Mouse (Mus musculus) liver (tissue): ENCODE measurements around the gene Anks1b.

Source experiments
- DNase-seq: peaks from one replicate; pipeline ENCODE4 v3.0.0-alpha.2; 2020; ENCODE audit warnings: mixed read lengths

Anks1b gene

GRCm38 (mm10) chr10:90753106-90753505, 879.8 kb downstream of the Anks1b start:
- DNase-seq, result no peak

- no peak for DNase-seq
Measured at GRCm38 (mm10) chr10:90757773-90758172, 884.5 kb downstream of the Anks1b start.

GRCm38 (mm10) chr10:90759929-90760328, 886.6 kb downstream of the Anks1b start:
- DNase-seq, result no peak

GRCm38 (mm10) chr10:90766261-90766660, 893.0 kb downstream of the Anks1b start:
- DNase-seq, result no peak

GRCm38 (mm10) chr10:90770403-90770955, 897.2 kb downstream of the Anks1b start:
- DNase-seq, result no peak

- DNase-seq, result no peak
Measured at GRCm38 (mm10) chr10:90771046-90771445, 897.7 kb downstream of the Anks1b start.

GRCm38 (mm10) chr10:90771471-90772226, 898.3 kb downstream of the Anks1b start:
- DNase-seq, result no peak

GRCm38 (mm10) chr10:90779561-90780400, 906.5 kb downstream of the Anks1b start:
- DNase-seq, result no peak

- no peak for DNase-seq
Measured at GRCm38 (mm10) chr10:90784981-90785650, 911.8 kb downstream of the Anks1b start.

- no peak for DNase-seq
Measured at GRCm38 (mm10) chr10:90785680-90786079, 912.4 kb downstream of the Anks1b start.

GRCm38 (mm10) chr10:90803112-90803511, 929.8 kb downstream of the Anks1b start:
- DNase-seq, result no peak

GRCm38 (mm10) chr10:90804602-90805095, 931.3 kb downstream of the Anks1b start:
- DNase-seq, result no peak

- no peak for DNase-seq
Measured at GRCm38 (mm10) chr10:90808616-90809310, 935.5 kb downstream of the Anks1b start.

GRCm38 (mm10) chr10:90809911-90810590, 936.7 kb downstream of the Anks1b start:
- DNase-seq, result no peak

- DNase-seq, result no peak
Measured at GRCm38 (mm10) chr10:90811446-90811845, 938.1 kb downstream of the Anks1b start.

GRCm38 (mm10) chr10:90813326-90813725, 940.0 kb downstream of the Anks1b start:
- DNase-seq, result no peak

- DNase-seq, result no peak
Measured at GRCm38 (mm10) chr10:90814412-90814811, 941.1 kb downstream of the Anks1b start.

- no peak for DNase-seq
Measured at GRCm38 (mm10) chr10:90818246-90818937, 945.1 kb downstream of the Anks1b start.

- DNase-seq, result no peak
Measured at GRCm38 (mm10) chr10:90823438-90823837, 950.1 kb downstream of the Anks1b start.

GRCm38 (mm10) chr10:90824692-90825091, 951.4 kb downstream of the Anks1b start:
- no peak for DNase-seq

GRCm38 (mm10) chr10:90826939-90827338, 953.6 kb downstream of the Anks1b start:
- peak; percentile 8 for DNase-seq
